Mouse (Mus musculus) brain, embryonic 18.5 days (tissue): Measurements from ENCODE around the gene Gm21987.

Source experiments
- DNase-seq: peaks from one replicate; pipeline ENCODE4 v3.0.0-alpha.2; 2012; ENCODE audit warnings: low read depth, low spot score

The Gm21987 gene

GRCm38 (mm10) chr16:38348217-38348761 lies 1.4 kb downstream of the Gm21987 start:
- no peak for DNase-seq

- no peak for DNase-seq
Measured at GRCm38 (mm10) chr16:38349881-38350280, 3.0 kb downstream of the Gm21987 start.

- DNase-seq, result no peak
Measured at GRCm38 (mm10) chr16:38350361-38350855, 3.6 kb downstream of the Gm21987 start.

GRCm38 (mm10) chr16:38350939-38351338 lies 4.1 kb downstream of the Gm21987 start:
- DNase-seq, result no peak

GRCm38 (mm10) chr16:38352031-38352430 lies 5.2 kb downstream of the Gm21987 start:
- DNase-seq, result no peak

- DNase-seq, result no peak
Measured at GRCm38 (mm10) chr16:38352851-38353250, 6.0 kb downstream of the Gm21987 start.

GRCm38 (mm10) chr16:38353642-38354041 lies 6.8 kb downstream of the Gm21987 start:
- no peak for DNase-seq

- DNase-seq, result no peak
Measured at GRCm38 (mm10) chr16:38354185-38354913, 7.5 kb downstream of the Gm21987 start.

GRCm38 (mm10) chr16:38358256-38358812 lies 11.5 kb downstream of the Gm21987 start:
- no peak for DNase-seq

- DNase-seq, result no peak
Measured at GRCm38 (mm10) chr16:38359241-38359640, 12.4 kb downstream of the Gm21987 start.

GRCm38 (mm10) chr16:38359857-38360256 lies 13.0 kb downstream of the Gm21987 start:
- no peak for DNase-seq

GRCm38 (mm10) chr16:38360317-38360716 lies 13.5 kb downstream of the Gm21987 start:
- no peak for DNase-seq

- DNase-seq, result no peak
Measured at GRCm38 (mm10) chr16:38361933-38362332, 15.1 kb downstream of the Gm21987 start, which contains the start of gene Popdc2. Gene Popdc2 (plus strand): TSS chr16:38362209.

GRCm38 (mm10) chr16:38362493-38363255 lies 15.8 kb downstream of the Gm21987 start:
- DNase-seq, result no peak

GRCm38 (mm10) chr16:38363256-38363595 lies 16.4 kb downstream of the Gm21987 start:
- DNase-seq, result no peak

- DNase-seq, result no peak
Measured at GRCm38 (mm10) chr16:38363657-38364056, 16.8 kb downstream of the Gm21987 start.

GRCm38 (mm10) chr16:38365390-38365789 lies 18.6 kb downstream of the Gm21987 start:
- DNase-seq, result no peak

GRCm38 (mm10) chr16:38366231-38366630 lies 19.4 kb downstream of the Gm21987 start:
- no peak for DNase-seq

- DNase-seq, result no peak
Measured at GRCm38 (mm10) chr16:38368336-38368735, 21.5 kb downstream of the Gm21987 start.

- no peak for DNase-seq
Measured at GRCm38 (mm10) chr16:38369000-38369399, 22.2 kb downstream of the Gm21987 start.

- no peak for DNase-seq
Measured at GRCm38 (mm10) chr16:38369431-38369830, 22.6 kb downstream of the Gm21987 start.

- DNase-seq, result no peak
Measured at GRCm38 (mm10) chr16:38369992-38370484, 23.2 kb downstream of the Gm21987 start.
